Mouse (Mus musculus) lung, adult 2 months (tissue): ENCODE measurements around the gene Tnfaip1.
A peak's percentile ranks its signal among the peaks of the same experiment; 100 is the strongest.

Experiments used
- CTCF ChIP-seq: fragments of 200-500 bp; IDR thresholded peaks from 2 replicates; pipeline ENCODE4 v1.5.1; 2011; ENCODE audit warnings: mild to moderate bottlenecking, low read length, control low read depth; ENCODE audit not compliant: insufficient read depth
- POLR2A ChIP-seq: fragments of 200-500 bp; IDR thresholded peaks from 2 replicates; pipeline ENCODE4 v1.6.1; 2011; ENCODE audit warnings: low read depth, mild to moderate bottlenecking, control low read depth, low read length, borderline replicate concordance; ENCODE audit errors: extremely low read depth

DNA sequence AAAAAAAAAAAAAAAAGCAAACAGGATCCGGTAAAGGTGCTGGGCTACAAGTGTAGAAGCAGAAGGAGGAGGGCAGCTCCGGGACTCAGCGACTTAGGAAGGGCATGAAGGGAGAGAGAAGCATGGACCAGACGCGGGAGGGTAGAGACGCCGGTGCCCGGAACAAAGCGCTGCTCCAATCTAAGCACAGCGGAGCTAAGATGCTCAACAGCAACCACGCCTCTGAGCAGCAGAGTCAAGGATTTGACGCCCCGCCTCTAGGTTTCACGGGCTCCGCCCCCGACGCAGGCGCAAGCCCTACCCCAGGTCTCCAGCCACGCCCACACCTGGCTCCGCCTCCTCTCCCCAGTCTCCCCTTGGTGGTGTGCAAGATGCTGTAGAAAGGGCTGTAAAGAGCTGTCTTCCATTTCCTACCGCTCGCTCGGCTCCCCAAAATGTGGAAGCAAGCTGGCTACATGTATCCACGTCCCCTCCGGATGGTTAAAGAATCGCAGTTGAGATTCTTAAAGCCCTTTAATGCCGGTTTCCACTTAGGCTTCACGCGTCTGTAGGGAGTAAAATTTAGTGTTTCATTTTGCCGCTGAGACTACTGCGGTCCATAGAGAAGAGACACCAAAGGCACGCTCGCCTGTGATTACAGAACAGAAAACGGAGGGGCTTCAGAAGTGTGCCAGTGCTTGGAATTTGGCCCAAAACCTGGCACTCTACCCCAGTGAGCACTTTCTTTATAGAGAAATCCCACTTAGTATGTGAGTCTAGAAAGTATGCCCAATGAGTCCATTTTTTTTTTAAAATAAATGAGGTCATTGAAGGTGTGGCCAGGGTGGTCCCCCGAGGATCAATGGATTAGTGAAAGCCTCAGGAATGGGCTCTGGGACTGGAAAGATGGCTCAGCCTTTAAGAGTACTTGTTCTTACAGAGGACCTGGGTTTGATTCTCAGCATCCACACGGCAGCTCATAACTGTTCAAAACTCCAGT, 38.3 kb downstream of the Tnfaip1 start, which contains the start of gene Sarm1:
- TF ChIP-seq POLR2A (peak; percentile 59; the same call in 1 of the 2 replicates), CTCF (no peak)
